Mouse (Mus musculus): ENCODE data around the gene Atp2a2.
"Not testable (repeated sequence)": the region's sequence is repeated elsewhere in the genome, so short reads cannot be mapped to it uniquely, and the experiment has no call there.

Atp2a2 gene

DNA sequence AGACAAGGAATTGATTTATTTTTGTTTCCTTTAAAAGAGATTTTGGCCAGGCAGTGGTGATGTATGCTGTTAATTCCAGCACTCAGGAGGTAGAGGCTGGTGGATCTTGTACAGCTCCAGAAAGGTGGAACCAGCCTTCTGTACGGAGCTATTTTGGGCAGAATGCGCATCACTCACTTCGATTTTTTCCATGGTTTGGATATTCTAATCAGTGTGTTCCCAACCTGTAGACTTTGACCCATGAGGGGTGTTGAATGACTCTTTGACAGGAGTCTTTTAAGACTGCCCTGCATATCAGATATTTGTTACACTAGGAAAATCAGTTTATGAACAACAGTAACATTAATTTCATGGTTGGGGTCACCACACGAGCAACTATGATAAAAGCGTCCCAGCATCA, 50.7 kb downstream of the Atp2a2 start:
- DNase-seq (ENCODE audit: low read depth, low spot score): no peak

DNA sequence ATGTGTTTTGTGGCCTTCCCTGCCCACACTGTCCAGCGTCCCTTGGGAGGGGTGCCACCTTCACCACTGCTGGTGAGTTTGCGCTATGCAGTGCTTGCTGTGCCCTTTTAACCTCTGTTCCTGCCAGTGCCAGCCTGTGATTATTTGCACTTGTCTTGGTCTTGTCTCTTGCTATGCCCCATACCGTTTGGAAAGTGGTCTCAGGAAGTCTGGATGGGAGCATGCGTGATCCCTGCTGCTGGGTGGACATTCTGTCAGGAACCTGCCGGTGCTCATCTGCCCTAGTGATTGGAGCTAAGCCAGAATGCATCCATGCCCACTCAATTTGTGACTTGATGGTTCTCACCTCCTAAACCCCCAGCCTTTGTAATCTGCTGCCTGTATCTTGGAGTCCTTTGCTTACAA, 51.1 kb downstream of the Atp2a2 start:
- no peak for DNase-seq (ENCODE audit: low read depth, low spot score)

DNA sequence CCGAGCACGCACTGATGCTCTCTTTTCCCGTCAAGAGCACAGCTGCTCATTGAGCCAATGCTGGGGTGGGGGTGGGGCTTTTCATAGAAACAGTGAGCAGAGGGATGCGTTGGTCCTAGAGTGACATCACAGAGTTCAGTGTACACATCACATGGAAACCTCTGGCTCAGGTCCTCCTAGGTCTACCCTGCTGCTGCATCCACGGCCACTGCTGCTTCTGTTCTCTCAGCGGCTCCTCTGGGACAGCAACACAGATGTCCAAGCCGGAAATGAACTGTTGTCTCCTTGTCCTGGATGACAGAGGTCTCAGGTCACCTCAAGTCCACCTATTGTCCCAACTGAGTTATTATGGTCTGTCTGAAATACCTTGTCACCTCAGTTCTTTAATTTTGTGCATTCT, 52.1 kb downstream of the Atp2a2 start:
- no peak for DNase-seq (ENCODE audit: low read depth, low spot score)

- DNase-seq (ENCODE audit: low read depth, low spot score): no peak
Observed at GRCm38 (mm10) chr5:122448869-122449268, 53.2 kb downstream of the Atp2a2 start.

- no peak for DNase-seq (ENCODE audit: low read depth, low spot score)
Observed at GRCm38 (mm10) chr5:122447857-122448256, 54.2 kb downstream of the Atp2a2 start.

- no peak for DNase-seq (ENCODE audit: low read depth, low spot score)
Observed at GRCm38 (mm10) chr5:122445051-122445610, 56.9 kb downstream of the Atp2a2 start.

DNA sequence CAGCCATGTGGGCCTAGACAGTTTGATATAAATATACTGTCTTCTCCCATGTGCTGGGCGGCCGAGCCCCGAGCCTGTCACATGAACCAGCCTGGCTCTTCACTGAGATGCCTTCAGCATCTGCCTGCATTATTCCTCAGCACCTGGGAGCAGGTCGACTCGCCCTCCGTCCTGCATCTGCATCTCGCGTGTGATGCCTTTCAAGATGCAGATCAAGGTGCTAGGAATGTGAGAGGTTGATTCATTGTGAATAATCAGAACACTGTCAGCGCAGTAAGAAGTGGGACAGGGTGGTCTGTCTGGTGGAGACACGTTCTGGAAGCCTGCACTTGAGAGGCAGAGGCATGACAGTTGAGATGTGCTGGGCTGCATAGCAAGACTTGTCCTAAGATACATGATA, 57.5 kb downstream of the Atp2a2 start:
- no peak for DNase-seq (ENCODE audit: low read depth, low spot score)

DNA sequence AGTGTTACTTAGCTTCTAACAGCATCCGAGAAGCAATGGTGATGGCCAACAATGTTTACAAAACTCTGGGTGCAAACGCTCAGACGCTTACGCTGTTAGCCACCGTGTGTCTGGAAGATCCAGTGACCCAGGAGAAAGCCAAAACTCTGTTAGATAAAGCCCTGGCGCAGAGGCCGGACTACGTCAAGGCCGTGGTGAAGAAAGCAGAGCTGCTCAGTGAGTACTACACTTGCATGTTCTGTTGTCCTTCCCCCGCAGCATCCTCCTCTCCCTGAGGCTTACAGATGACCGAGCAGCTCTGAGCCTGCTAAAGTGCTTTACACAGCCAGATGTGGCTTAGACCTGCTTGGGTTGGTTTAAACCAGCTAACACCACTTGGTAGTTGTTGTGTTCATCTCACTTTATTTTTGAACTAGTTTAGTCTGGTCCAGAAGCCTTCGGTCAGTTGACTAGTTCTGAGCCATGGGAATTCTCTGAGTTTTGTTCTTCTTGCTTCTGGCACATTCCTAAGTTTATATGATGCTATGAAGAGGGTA, 61.9 kb downstream of the Atp2a2 start:
- no peak for DNase-seq (ENCODE audit: low read depth, low spot score)

- peak; percentile 83 for DNase-seq (ENCODE audit: low read depth, low spot score)
Observed at GRCm38 (mm10) chr5:122439400-122440094, 62.5 kb downstream of the Atp2a2 start.

GRCm38 (mm10) chr5:122434541-122434940, 67.5 kb downstream of the Atp2a2 start:
- no peak for DNase-seq (ENCODE audit: low read depth, low spot score)

GRCm38 (mm10) chr5:122431221-122431620, 70.8 kb downstream of the Atp2a2 start:
- DNase-seq (ENCODE audit: low read depth, low spot score): no peak

DNA sequence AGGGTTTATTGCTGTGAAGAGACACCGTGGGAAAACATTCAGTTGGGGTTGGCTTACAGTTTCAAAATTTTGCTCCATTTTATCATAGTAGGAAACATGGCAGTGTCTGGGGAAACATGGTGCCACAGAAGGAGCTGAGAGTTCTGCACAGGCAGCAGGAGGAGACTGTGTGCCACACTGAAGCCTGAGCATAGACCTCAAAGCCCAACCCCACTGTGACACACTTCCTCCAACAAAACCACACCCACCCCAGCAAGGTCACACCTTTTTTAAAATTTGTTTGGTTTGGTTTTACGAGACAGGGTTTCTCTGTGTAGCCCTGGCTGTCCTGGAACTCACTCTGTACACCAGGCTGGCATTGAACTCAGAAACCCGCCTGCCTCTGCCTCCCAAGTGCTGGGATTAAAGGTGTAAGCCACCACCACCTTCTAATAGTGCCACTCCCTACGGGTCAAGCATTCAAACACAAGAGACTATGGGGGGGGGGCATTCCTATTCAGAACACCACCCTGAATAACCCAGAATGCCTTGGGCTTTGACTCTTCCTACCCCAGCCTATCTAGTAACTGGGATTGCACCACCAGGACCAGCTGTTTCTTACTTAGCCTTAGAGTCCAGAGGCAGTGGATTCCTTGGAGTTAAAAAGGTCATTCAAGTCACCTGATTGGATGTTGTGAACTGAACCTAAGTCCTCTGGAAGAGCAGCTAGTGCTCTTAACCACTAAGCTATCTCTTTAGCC, 71.8 kb downstream of the Atp2a2 start:
- no peak for DNase-seq (ENCODE audit: low read depth, low spot score)

- peak; percentile 58 for DNase-seq (ENCODE audit: low read depth, low spot score)
Observed at GRCm38 (mm10) chr5:122425550-122425949, 76.5 kb downstream of the Atp2a2 start.

DNA sequence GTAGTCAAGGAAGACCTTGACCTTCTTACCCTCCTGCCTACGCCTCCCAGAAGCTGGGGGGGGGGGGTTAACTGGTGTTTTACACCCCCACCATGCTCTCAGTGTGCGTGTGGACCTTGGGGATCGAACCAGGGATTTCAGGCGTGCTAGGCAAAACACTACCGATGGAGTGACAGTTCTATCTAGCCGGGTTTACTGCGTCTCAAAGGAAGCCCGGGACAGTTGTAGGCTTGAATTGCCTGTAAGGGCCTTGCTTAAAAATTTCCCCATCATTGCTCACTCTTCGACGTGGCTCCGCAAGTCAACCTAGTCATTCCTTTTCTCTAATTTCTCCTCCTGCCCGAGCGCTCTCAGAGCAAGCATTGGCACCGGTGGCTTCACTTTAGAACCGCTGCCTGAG, 78.9 kb downstream of the Atp2a2 start:
- no peak for DNase-seq (ENCODE audit: low read depth, low spot score)

DNA sequence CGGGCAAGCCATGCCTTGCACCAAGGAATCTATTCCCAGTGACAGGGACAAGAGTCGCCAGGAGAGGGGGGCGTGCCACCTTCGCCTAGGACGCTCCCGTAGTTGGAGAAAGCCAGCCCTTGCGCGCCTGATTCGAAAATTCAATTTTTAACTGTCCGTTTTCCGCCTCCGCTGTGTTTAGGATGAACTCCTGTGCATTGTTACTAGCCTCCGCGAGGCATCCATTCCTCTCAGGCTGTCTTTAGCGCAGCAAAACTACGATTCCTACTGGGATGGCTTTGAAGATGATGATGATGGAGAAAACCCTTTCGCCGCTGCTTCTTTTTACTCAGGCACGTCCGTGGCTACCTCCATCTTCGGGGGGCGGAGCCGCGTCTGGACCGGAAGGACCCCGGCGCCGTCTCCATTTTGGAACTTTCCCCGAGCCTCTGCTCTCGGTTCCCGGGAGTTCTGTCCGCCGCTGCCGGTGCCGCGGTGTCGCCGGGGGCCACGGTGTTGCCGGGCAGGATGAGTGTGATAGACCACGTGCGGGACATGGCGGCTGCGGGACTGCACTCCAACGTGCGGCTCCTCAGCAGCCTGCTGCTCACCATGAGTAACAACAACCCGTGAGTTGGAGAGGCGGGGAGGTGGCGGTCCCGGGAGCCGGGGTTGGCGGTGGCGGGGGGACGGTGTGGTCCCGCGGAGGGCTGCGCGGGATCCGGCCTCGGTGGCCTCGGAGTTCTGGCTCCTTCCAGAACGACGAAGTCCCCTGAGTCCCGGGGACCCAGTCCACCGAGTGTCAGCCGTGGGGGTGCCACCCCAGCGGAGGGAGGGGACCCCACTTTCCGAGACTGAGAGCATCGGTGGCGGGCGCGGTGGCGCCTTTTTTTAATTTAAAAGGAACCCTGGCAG, 79.7 kb downstream of the Atp2a2 start:
- DNase-seq (ENCODE audit: low read depth, low spot score): peak; percentile 93

GRCm38 (mm10) chr5:122421271-122422068, 80.6 kb downstream of the Atp2a2 start, which contains the start of gene Anapc7:
Anapc7 (plus strand) TSS chr5:122421693.
- DNase-seq (ENCODE audit: low read depth, low spot score): no peak

GRCm38 (mm10) chr5:122420676-122421075, 81.3 kb downstream of the Atp2a2 start:
- not testable (repeated sequence) for DNase-seq (ENCODE audit: low read depth, low spot score)

DNA sequence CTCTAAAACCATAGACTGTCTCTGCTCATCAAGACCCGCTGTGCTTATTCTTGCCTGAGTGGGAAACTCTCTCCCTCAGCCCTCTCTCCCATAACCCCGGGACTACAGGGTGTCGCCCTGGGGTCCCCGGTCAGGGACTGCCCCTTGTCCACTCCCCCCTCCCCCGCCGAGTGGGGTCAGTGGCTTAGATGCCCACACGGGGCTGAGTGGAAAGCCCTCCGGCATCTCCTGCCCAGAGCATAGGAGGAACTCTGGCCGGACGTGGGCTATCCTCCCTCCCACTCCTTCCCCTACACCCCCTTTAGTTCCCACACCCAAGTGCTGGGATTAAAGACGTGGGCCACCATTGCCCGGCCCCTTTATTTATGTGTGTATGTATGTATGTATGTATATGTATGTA, 86.6 kb downstream of the Atp2a2 start:
- no peak for DNase-seq (ENCODE audit: low read depth, low spot score)

DNA sequence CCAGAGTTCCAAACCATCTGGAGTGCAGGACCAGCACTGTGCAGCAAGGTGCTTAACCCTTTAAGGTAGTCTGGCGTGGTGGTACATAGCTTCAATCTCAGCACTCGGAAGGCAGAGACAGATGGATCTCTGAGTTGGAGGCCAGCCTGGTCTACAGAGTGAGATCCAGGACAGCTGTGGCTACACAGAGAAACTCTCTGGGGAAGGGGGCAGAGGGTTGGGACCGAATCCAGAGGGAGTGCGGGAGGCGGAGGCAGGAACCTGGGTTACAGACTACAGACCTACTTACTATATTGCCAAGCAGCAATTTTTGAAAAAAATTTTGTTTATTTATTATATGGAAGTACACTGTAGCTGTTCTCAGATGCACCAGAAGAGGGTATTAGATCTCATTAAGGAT, 87.7 kb downstream of the Atp2a2 start:
- DNase-seq (ENCODE audit: low read depth, low spot score): no peak

- DNase-seq (ENCODE audit: low read depth, low spot score): no peak
Observed at GRCm38 (mm10) chr5:122412826-122413225, 89.2 kb downstream of the Atp2a2 start.

DNA sequence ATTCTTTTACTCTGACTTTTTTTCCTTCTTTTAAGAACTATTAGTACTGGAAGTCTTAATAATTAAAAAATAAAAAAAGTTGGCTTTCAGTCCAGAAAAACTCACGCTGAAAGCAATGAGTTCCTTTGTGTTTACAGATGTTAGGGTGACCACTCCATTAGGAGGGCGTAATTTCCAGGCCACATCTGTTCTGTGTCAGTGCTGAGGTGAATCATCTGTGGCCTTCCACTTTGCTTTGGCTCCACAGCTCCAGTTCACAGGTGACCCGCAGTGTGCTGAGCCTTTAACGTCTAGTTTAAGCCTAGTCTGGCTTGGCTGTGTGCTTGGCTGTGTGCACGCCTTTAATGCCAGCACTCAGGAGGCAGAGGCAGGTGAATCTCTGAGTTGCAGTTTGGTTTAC, 90.1 kb downstream of the Atp2a2 start:
- no peak for DNase-seq (ENCODE audit: low read depth, low spot score)
